Mouse (Mus musculus) liver, adult 2 months (tissue): ENCODE data around the gene Il6st. TPM values are rescaled to one million over a fixed set of nuclear protein-coding genes. Genes with fewer than 3 reads are reported as not detected.

Experiments
- DNase-seq: peaks from one replicate; pipeline ENCODE4 v3.0.0-alpha.2; 2011; ENCODE audit warnings: low read depth, low spot score; ENCODE audit errors: extremely low read depth
- H3K27ac ChIP-seq: fragments of 200-500 bp; replicated peaks from 2 replicates; pipeline ENCODE4 v1.5.1; 2012; ENCODE audit warnings: low read depth, mild to moderate bottlenecking, control low read depth, inconsistent platforms, low read length; ENCODE audit not compliant: insufficient read depth
- H3K27me3 ChIP-seq: fragments of 200-500 bp; 2 replicates; pipeline ENCODE4 v1.6.1; 2012; ENCODE audit warnings: mild to moderate bottlenecking, moderate library complexity, low read length, inconsistent platforms; ENCODE audit not compliant: control insufficient read depth, insufficient read depth
- H3K36me3 ChIP-seq: fragments of 200-500 bp; 2 replicates; pipeline ENCODE4 v1.6.1; 2012; ENCODE audit warnings: low read length, inconsistent platforms; ENCODE audit not compliant: control insufficient read depth, insufficient read depth
- H3K4me1 ChIP-seq: fragments of 200-500 bp; 2 replicates; pipeline ENCODE4 v1.6.1; 2011; ENCODE audit warnings: low read length; ENCODE audit not compliant: control insufficient read depth, insufficient read depth
- H3K4me3 ChIP-seq: fragments of 200-500 bp; 2 replicates; pipeline ENCODE4 v1.5.1; 2011; ENCODE audit warnings: low read depth, mild to moderate bottlenecking, control low read depth, low read length, moderate library complexity; ENCODE audit not compliant: insufficient read depth
- H3K79me2 ChIP-seq: fragments of 200-500 bp; 2 replicates; pipeline ENCODE4 v1.6.1; 2012; ENCODE audit warnings: inconsistent platforms, mild to moderate bottlenecking, low read length, moderate library complexity; ENCODE audit not compliant: control insufficient read depth, insufficient read depth
- H3K9ac ChIP-seq: fragments of 200-500 bp; 2 replicates; pipeline ENCODE4 v1.6.1; 2012; ENCODE audit warnings: low read depth, mild to moderate bottlenecking, control low read depth, inconsistent platforms, low read length
- CTCF ChIP-seq: fragments of 200-500 bp; IDR thresholded peaks from 2 replicates; pipeline ENCODE4 v1.5.1; 2011; ENCODE audit warnings: low read depth, low read length, control low read depth
- POLR2A ChIP-seq: fragments of 200-500 bp; IDR thresholded peaks from 2 replicates; pipeline ENCODE4 v1.6.1; 2011; ENCODE audit warnings: low read length, control low read depth; ENCODE audit not compliant: insufficient read depth; ENCODE audit errors: extremely low read depth
- WGBS: fragments of 180-500 bp; shearing (Covaris S2); methylation state at CpG from one replicate; pipeline ENCODE4 v1.1.7; 2018; 5-methylcytosine and 5-hydroxymethylcytosine counted together
- polyA plus RNA-seq: library from polyadenylated mRNA; depleted of rRNA; stranded (reverse); fragments of >200 nt; gene quantifications from 2 replicates; pipeline ENCODE4 v1.2.3, GENCODE M21; 2012; rRNA removed
- total RNA-seq: library from RNA; depleted of rRNA; stranded (reverse); fragments of >200 nt; gene quantifications from 2 replicates; pipeline ENCODE4 v1.2.3, GENCODE M21; 2014; rRNA removed

Il6st gene
- total and polyA plus RNA-seq, 2 experiments, result 18.9 to 70.2 TPM

- WGBS, result 89% methylated on average over 5 of the region's 5 CpGs
- H3K4me1 ChIP-seq, result no peaks in the 10 kb centered on the region
- no peak for DNase-seq
- no peak overlapping the region for H3K27ac ChIP-seq
- H3K4me3 ChIP-seq, result no peak overlapping the region
- TF ChIP-seq CTCF (no peak), POLR2A (no peak)
- H3K9ac ChIP-seq, result no peak overlapping the region
- no peaks in the 10 kb centered on the region for H3K36me3 ChIP-seq
- no peaks in the 10 kb centered on the region for H3K27me3 ChIP-seq
- no peaks in the 10 kb centered on the region for H3K79me2 ChIP-seq
Observed at GRCm38 (mm10) chr13:112553304-112553703, 89.4 kb downstream of the Il6st start.

GRCm38 (mm10) chr13:112556501-112556900 is 92.6 kb downstream of the Il6st start:
- Histone ChIP-seq H3K4me3 (no peak overlapping the region), H3K27me3 (no peaks in the 10 kb centered on the region), H3K27ac (no peak overlapping the region), H3K36me3 (no peaks in the 10 kb centered on the region), H3K79me2 (no peaks in the 10 kb centered on the region), H3K9ac (no peak overlapping the region), H3K4me1 (no peaks in the 10 kb centered on the region)
- TF ChIP-seq CTCF (no peak), POLR2A (no peak)
- 62% methylated on average over 2 of the region's 2 CpGs for WGBS
- DNase-seq, result no peak

Other genes with a start within 250 kb of the Il6st start
- gene Ankrd55, start 175.6 kb upstream of the Il6st start, total RNA-seq, result 0.09 and 0.40 TPM in 2 replicates
- 0.10 and 0.17 TPM in 2 replicates for gene Ankrd55, start 175.6 kb upstream of the Il6st start, polyA plus RNA-seq
- not detected in 2 replicates for gene Il31ra, start 130.3 kb downstream of the Il6st start, total RNA-seq
- not detected in 2 replicates for gene Il31ra, start 130.3 kb downstream of the Il6st start, polyA plus RNA-seq
- gene Ddx4, start 188.4 kb downstream of the Il6st start, total RNA-seq, result not detected in 2 replicates
- gene Ddx4, start 188.4 kb downstream of the Il6st start, polyA plus RNA-seq, result not detected in 2 replicates
- gene Slc38a9, start 196.7 kb downstream of the Il6st start, total RNA-seq, result 8.6 and 8.9 TPM in 2 replicates
- 2.0 and 4.9 TPM in 2 replicates for gene Slc38a9, start 196.7 kb downstream of the Il6st start, polyA plus RNA-seq